27 mouse cellular contexts compared by ENCODE assay signal in genomic region chr1:138258758-138259157, GRCm38 (mm10). TPM values are rescaled to one million over a fixed set of nuclear protein-coding genes. Genes with fewer than 3 reads are reported as not detected.
"Had no signal": no experiment of that assay in that cellular context is flagged by ENCODE, and none has a peak within 500 bp of the region (broad histone marks: within the 10 kb centered on the region; RNA-seq: fewer than 3 reads in every experiment).

No protein-coding gene starts in this region.

- DNase-seq: kidney, adult 8-10 months; kidney, postnatal 10 days; kidney, postnatal 4 days; layer of hippocampus, adult 9-11 months; layer of hippocampus, postnatal 36 days; left cerebral cortex, postnatal 4 days; liver; lung, adult 18-20 months; lung, postnatal 10 days; lung, postnatal 36 days; right cerebral cortex, adult 18-20 months; right cerebral cortex, postnatal 14 days; right cerebral cortex, postnatal 4 days; spleen, adult 18-20 months; thymus, postnatal 25 days had no signal

- ATAC-seq: liver, embryonic 12.5 days; midbrain, embryonic 13.5 days; midbrain, embryonic 16.5 days had no signal

RNA-seq across cellular contexts. Expression of gene Atp6v1g3, which starts 14.8 kb away (rescaled TPM):
- total RNA-seq: layer of hippocampus, adult 2 months; layer of hippocampus, postnatal 36 days; left cerebral cortex, adult 2 months; left cerebral cortex, postnatal 10 days; left cerebral cortex, postnatal 4 days had no signal
- polyA plus RNA-seq: liver, embryonic 12.5 days; liver, embryonic 15.5 days; lung, embryonic 15.5 days; midbrain, embryonic 10.5 days; midbrain, embryonic 13.5 days; midbrain, embryonic 16.5 days; neural tube, embryonic 11.5 days; neural tube, embryonic 14.5 days; stomach, embryonic 15.5 days had no signal
